13 mouse cellular contexts compared by ENCODE assay signal in the genomic region with DNA sequence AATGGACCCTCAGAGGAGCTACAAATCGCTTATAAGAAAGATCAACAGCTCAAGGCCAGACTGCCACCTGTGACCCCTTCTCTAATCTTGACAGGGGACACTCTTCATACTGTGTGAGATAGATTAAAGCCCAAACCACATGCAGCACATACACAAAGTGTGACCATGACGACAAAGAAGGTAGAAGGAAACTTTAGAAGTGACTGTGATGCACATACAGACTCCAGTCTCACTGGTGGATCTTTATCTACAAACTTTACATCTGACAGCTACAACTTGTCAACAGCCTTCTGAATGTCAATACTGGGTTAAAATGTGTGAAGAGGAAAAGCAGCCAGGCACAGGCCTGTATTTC.
DNase-seq lines count a peak whose midpoint lies in the region; ATAC-seq and TF ChIP-seq lines count a peak whose summit lies in the region.
"Had no signal": no experiment of that assay in that cellular context is flagged by ENCODE, and none has a peak within 500 bp of the region (broad histone marks: within the 10 kb centered on the region; RNA-seq: fewer than 3 reads in every experiment).

No protein-coding gene starts in this region.

- peaks cover 54% of the 10 kb centered on the region for H3K4me1 ChIP-seq in heart, embryonic 16.5 days (ENCODE audit: control insufficient read depth, insufficient read depth, low read length)
- peaks cover 62% of the 10 kb centered on the region for H3K4me1 ChIP-seq in bone marrow macrophage, adult 2 months (ENCODE audit: control insufficient read depth, insufficient read depth, low read length)
- peaks cover 99% of the 10 kb centered on the region for H3K4me1 ChIP-seq in megakaryocyte, embryonic 14.5 days
- H3K4me1 ChIP-seq in hindbrain, embryonic 12.5 days = no peaks in the 10 kb centered on the region
- H3K4me1 ChIP-seq: limb, embryonic 10.5 days had no signal

- H3K27me3 ChIP-seq in heart, embryonic 16.5 days (ENCODE audit: control insufficient read depth, insufficient read depth, low read length) = no peaks in the 10 kb centered on the region
- H3K27me3 ChIP-seq in megakaryocyte, embryonic 14.5 days (replicated peaks) = no peaks in the 10 kb centered on the region
- H3K27me3 ChIP-seq in hindbrain, embryonic 12.5 days = no peaks in the 10 kb centered on the region
- H3K27me3 ChIP-seq: intestine, embryonic 15.5 days; midbrain, embryonic 15.5 days had no signal

- H3K27ac ChIP-seq in heart, embryonic 16.5 days (ENCODE audit: low read length) = peak overlapping the region; percentile 57
- peak overlapping the region; percentile 59 for H3K27ac ChIP-seq in bone marrow macrophage, adult 2 months (ENCODE audit: insufficient read depth, low read depth, low read length)
- no peak overlapping the region for H3K27ac ChIP-seq in hindbrain, embryonic 12.5 days
- H3K27ac ChIP-seq: intestine, embryonic 15.5 days; limb, embryonic 10.5 days; midbrain, embryonic 15.5 days had no signal

- peak overlapping the region; percentile 10 for H3K4me2 ChIP-seq in heart, embryonic 16.5 days (ENCODE audit: low read depth, low read length)
- no peak overlapping the region for H3K4me2 ChIP-seq in hindbrain, embryonic 12.5 days (replicated peaks)
- H3K4me2 ChIP-seq: intestine, embryonic 15.5 days; midbrain, embryonic 15.5 days had no signal

- 18% methylated on average over 2 of the region's 2 CpGs for WGBS in heart, embryonic 16.5 days
- 68% methylated on average over 2 of the region's 2 CpGs for WGBS in hindbrain, embryonic 12.5 days

- H3K4me3 ChIP-seq in heart, embryonic 16.5 days (ENCODE audit: low read length) = no peak overlapping the region
- no peak overlapping the region for H3K4me3 ChIP-seq in bone marrow macrophage, adult 2 months (ENCODE audit: insufficient read depth, low read length)
- peak overlapping the region; percentile 67 for H3K4me3 ChIP-seq in megakaryocyte, embryonic 14.5 days (replicated peaks)
- no peak overlapping the region for H3K4me3 ChIP-seq in hindbrain, embryonic 12.5 days
- H3K4me3 ChIP-seq: intestine, embryonic 15.5 days; limb, embryonic 10.5 days; midbrain, embryonic 15.5 days had no signal

- H3K9me3 ChIP-seq in heart, embryonic 16.5 days (replicated peaks; ENCODE audit: control insufficient read depth, low read length) = no peaks in the 10 kb centered on the region
- no peaks in the 10 kb centered on the region for H3K9me3 ChIP-seq in megakaryocyte, embryonic 14.5 days
- no peaks in the 10 kb centered on the region for H3K9me3 ChIP-seq in hindbrain, embryonic 12.5 days (replicated peaks)
- H3K9me3 ChIP-seq: intestine, embryonic 15.5 days; limb, embryonic 10.5 days; midbrain, embryonic 15.5 days had no signal

- TF ChIP-seq POLR2A in bone marrow macrophage, adult 2 months (IDR thresholded peaks at IDR 0.05; ENCODE audit: borderline replicate concordance, low read depth, low read length) = no peak

- H3K9ac ChIP-seq in heart, embryonic 16.5 days (ENCODE audit: low read length) = peak overlapping the region; percentile 16; the same call in 1 of the 2 replicates
- H3K9ac ChIP-seq in hindbrain, embryonic 12.5 days = no peak overlapping the region
- H3K9ac ChIP-seq: intestine, embryonic 15.5 days; midbrain, embryonic 15.5 days had no signal

- no peak for DNase-seq in heart, adult 18-20 months
- DNase-seq in CD4-positive helper T cell, adult 2 months (ENCODE audit: low read depth, low spot score) = peak; percentile 78
- DNase-seq in thymus, postnatal 36 days = no peak
- no peak for DNase-seq in gastrocnemius, postnatal 14 days
- DNase-seq: cerebellum, adult 8-10 months; right cerebral cortex, postnatal 14 days had no signal

- TF ChIP-seq CTCF in bone marrow macrophage, adult 2 months (IDR thresholded peaks at IDR 0.05; ENCODE audit: low read depth, low read length) = no peak

- intact Hi-C loops in gastrocnemius, postnatal 14 days (cut with DNase I; ENCODE audit: low total_unique reads) = no loop called here

- no peaks in the 10 kb centered on the region for H3K36me3 ChIP-seq in heart, embryonic 16.5 days (ENCODE audit: control insufficient read depth, insufficient read depth)
- H3K36me3 ChIP-seq in megakaryocyte, embryonic 14.5 days (replicated peaks; ENCODE audit: low read length) = peaks cover 87% of the 10 kb centered on the region
- peaks cover 15% of the 10 kb centered on the region; the same call in 1 of the 2 replicates for H3K36me3 ChIP-seq in hindbrain, embryonic 12.5 days
- H3K36me3 ChIP-seq: intestine, embryonic 15.5 days; midbrain, embryonic 15.5 days had no signal

- ATAC-seq in heart, embryonic 16.5 days (replicated peaks; ENCODE audit: extremely low read depth, insufficient read depth, low FRiP score) = no peak
- no peak for ATAC-seq in hindbrain, embryonic 12.5 days (ENCODE audit: low FRiP score)
- ATAC-seq: midbrain, embryonic 15.5 days had no signal
